Mouse (Mus musculus): ENCODE results near the gene Nyap2. TPM values are rescaled to one million over a fixed set of nuclear protein-coding genes. Genes with fewer than 3 reads are reported as not detected.

The Nyap2 gene
- polyA plus RNA-seq, 1 experiment from 2014 or later: 14.8 TPM

DNA sequence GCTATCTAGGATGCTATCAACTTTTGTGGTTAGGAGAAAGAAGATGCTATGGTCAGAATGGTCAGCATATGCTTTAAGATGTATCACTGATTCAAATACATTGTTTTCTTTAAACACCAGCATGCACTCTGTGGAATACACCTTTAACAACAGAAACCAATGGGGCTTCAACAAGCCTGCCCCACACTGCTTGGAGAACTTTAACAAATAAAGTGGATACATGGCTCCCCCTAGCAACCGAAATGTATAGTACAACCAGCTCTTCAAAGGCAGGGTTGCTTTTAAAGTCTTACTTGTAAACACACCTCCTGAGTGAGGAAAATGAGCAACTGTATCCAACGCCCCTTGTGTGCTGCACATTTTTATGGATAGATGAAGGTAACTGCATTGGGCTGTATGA lies 224.9 kb downstream of the Nyap2 start:
- 0 out of 2 replicates have a peak, but pooled peaks have one; percentile 34 for ATAC-seq (ENCODE audit: low FRiP score, low TSS enrichment)
- H3K9ac ChIP-seq (replicated peaks; ENCODE audit: low read length): no peak overlapping the region

DNA sequence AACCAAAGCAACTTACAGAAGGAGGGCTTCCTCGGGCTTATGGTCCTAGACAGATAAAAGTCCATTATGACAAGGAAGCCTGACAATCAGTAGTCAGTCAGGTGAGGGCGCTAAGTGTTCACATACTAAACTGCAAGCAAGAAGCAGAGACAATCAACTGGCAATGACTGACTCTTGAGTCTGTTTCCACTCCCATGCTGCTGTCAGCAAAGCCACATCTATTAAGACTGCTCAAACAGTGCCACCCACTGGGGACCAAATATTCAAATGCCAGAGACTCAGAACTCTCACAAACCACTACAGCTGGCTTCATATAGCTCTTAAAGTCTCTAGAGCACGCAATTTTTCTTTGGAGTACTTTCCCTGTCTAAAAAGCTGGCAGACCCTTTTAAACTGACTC lies 226.6 kb downstream of the Nyap2 start:
- H3K9me3 ChIP-seq (ENCODE audit: control insufficient read depth, low read length): no peaks in the 10 kb centered on the region
- DNase-seq (peak; percentile 41), ATAC-seq (ENCODE audit: low FRiP score, low TSS enrichment) (no peak)
- H3K27me3 ChIP-seq (ENCODE audit: control insufficient read depth, insufficient read depth, low read length): no peaks in the 10 kb centered on the region
- H3K9ac ChIP-seq (replicated peaks; ENCODE audit: low read length): no peak overlapping the region
- H3K36me3 ChIP-seq (ENCODE audit: control insufficient read depth, insufficient read depth, low read length): no peaks in the 10 kb centered on the region
- H3K4me1 ChIP-seq (ENCODE audit: control insufficient read depth, insufficient read depth, low read length): no peaks in the 10 kb centered on the region
- H3K4me2 ChIP-seq (ENCODE audit: low read length): no peak overlapping the region
- no peak overlapping the region for H3K27ac ChIP-seq (replicated peaks; ENCODE audit: low read depth, low read length)
- WGBS: 61% methylated on average over 3 of the region's 3 CpGs
- H3K4me3 ChIP-seq (replicated peaks; ENCODE audit: low read depth, low read length): no peak overlapping the region

More for the DNA sequence above, 224.9 kb downstream of the Nyap2 start:
- H3K4me1 ChIP-seq (ENCODE audit: control insufficient read depth, insufficient read depth, low read length): no peaks in the 10 kb centered on the region
- no peaks in the 10 kb centered on the region for H3K27me3 ChIP-seq (ENCODE audit: control insufficient read depth, insufficient read depth, low read length)
- H3K4me2 ChIP-seq (ENCODE audit: low read length): no peak overlapping the region
- no peaks in the 10 kb centered on the region for H3K36me3 ChIP-seq (ENCODE audit: control insufficient read depth, insufficient read depth, low read length)
- DNase-seq: peak; percentile 87
- H3K9me3 ChIP-seq (ENCODE audit: control insufficient read depth, low read length): no peaks in the 10 kb centered on the region
- no peak overlapping the region for H3K4me3 ChIP-seq (replicated peaks; ENCODE audit: low read depth, low read length)
- no peak overlapping the region for H3K27ac ChIP-seq (replicated peaks; ENCODE audit: low read depth, low read length)
- 13% methylated on average over 2 of the region's 2 CpGs for WGBS

DNA sequence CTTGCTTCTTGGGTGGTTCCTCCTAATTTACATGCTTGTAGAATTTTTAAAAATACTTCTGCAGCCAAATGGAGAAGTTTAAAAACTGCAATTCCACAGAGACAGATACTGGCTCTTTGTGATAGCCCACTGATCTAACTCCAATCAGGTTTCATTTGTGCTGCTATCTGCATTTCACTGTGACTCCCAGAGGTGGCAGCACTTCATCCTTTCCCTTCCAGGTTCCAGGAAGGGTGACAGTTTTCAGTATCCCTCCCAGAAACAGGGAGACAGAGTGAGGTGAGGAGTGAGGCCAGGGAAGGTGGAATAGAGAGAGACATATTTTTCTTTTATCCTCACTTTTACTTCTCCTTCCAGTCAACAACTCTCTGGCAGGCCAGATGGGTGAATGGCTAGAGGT lies 230.7 kb downstream of the Nyap2 start:
- Histone ChIP-seq H3K4me2 (ENCODE audit: low read length) (no peak overlapping the region), H3K27ac (replicated peaks; ENCODE audit: low read depth, low read length) (no peak overlapping the region), H3K27me3 (ENCODE audit: control insufficient read depth, insufficient read depth, low read length) (no peaks in the 10 kb centered on the region), H3K4me1 (ENCODE audit: control insufficient read depth, insufficient read depth, low read length) (no peaks in the 10 kb centered on the region), H3K4me3 (replicated peaks; ENCODE audit: low read depth, low read length) (no peak overlapping the region), H3K9ac (replicated peaks; ENCODE audit: low read length) (no peak overlapping the region), H3K36me3 (ENCODE audit: control insufficient read depth, insufficient read depth, low read length) (no peaks in the 10 kb centered on the region), H3K9me3 (ENCODE audit: control insufficient read depth, low read length) (no peaks in the 10 kb centered on the region)
- ATAC-seq (ENCODE audit: low FRiP score, low TSS enrichment): no peak
- peak; percentile 24 for DNase-seq

DNA sequence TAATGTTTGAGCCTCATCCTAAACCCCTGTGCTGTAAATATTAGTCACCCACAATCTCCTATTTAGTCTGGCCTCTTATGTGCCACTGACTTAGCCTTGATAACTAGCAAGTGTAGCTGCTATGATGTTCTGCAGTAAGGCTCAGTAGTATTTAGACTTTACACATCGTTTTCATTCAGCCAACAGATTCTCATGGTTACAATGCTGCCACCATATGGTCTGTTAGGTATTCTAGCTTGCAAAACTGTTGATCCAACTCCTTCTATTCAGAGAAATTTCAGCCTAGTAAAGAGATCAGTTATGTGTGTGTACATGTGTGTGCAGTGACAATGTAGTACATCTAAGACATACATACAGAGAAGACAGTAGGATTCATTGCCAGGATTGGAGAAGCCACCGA lies 231.2 kb downstream of the Nyap2 start:
- Histone ChIP-seq H3K9ac (replicated peaks; ENCODE audit: low read length) (no peak overlapping the region), H3K9me3 (ENCODE audit: control insufficient read depth, low read length) (no peaks in the 10 kb centered on the region), H3K27me3 (ENCODE audit: control insufficient read depth, insufficient read depth, low read length) (no peaks in the 10 kb centered on the region), H3K4me1 (ENCODE audit: control insufficient read depth, insufficient read depth, low read length) (no peaks in the 10 kb centered on the region), H3K4me3 (replicated peaks; ENCODE audit: low read depth, low read length) (no peak overlapping the region), H3K27ac (replicated peaks; ENCODE audit: low read depth, low read length) (no peak overlapping the region), H3K36me3 (ENCODE audit: control insufficient read depth, insufficient read depth, low read length) (no peaks in the 10 kb centered on the region), H3K4me2 (ENCODE audit: low read length) (no peak overlapping the region)
- DNase-seq (peak; percentile 21), ATAC-seq (ENCODE audit: low FRiP score, low TSS enrichment) (no peak)
- 67% methylated on average over 2 of the region's 2 CpGs for WGBS

- Histone ChIP-seq H3K9me3 (ENCODE audit: control insufficient read depth, low read length) (no peaks in the 10 kb centered on the region), H3K27me3 (ENCODE audit: control insufficient read depth, insufficient read depth, low read length) (no peaks in the 10 kb centered on the region)
Observed at GRCm38 (mm10) chr1:81310087-81310626, 233.4 kb downstream of the Nyap2 start.

GRCm38 (mm10) chr1:81316403-81316994 lies 239.7 kb downstream of the Nyap2 start:
- H3K4me2 ChIP-seq (ENCODE audit: low read length): no peak overlapping the region
- no peaks in the 10 kb centered on the region for H3K27me3 ChIP-seq (ENCODE audit: control insufficient read depth, insufficient read depth, low read length)
- DNase-seq: peak; percentile 92
- H3K4me3 ChIP-seq (replicated peaks; ENCODE audit: low read depth, low read length): no peak overlapping the region
- 61% methylated on average over 9 of the region's 9 CpGs for WGBS
- H3K9me3 ChIP-seq (ENCODE audit: control insufficient read depth, low read length): no peaks in the 10 kb centered on the region
- peak; percentile 24; the same call in 1 of the 2 replicates for ATAC-seq (ENCODE audit: low FRiP score, low TSS enrichment)
- H3K27ac ChIP-seq (replicated peaks; ENCODE audit: low read depth, low read length): no peak overlapping the region
- H3K9ac ChIP-seq (replicated peaks; ENCODE audit: low read length): no peak overlapping the region
- H3K36me3 ChIP-seq (ENCODE audit: control insufficient read depth, insufficient read depth, low read length): no peaks in the 10 kb centered on the region
- H3K4me1 ChIP-seq (ENCODE audit: control insufficient read depth, insufficient read depth, low read length): peaks cover 6% of the 10 kb centered on the region; the same call in 1 of the 2 replicates

More at GRCm38 (mm10) chr1:81310087-81310626, 233.4 kb downstream of the Nyap2 start:
- WGBS: 3% methylated on average over 1 of the region's 1 CpGs
- no peak overlapping the region for H3K4me3 ChIP-seq (replicated peaks; ENCODE audit: low read depth, low read length)
- H3K27ac ChIP-seq (replicated peaks; ENCODE audit: low read depth, low read length): no peak overlapping the region
- ATAC-seq (ENCODE audit: low FRiP score, low TSS enrichment) (no peak; the same call in 1 of the 2 replicates), DNase-seq (peak; percentile 91)
- no peak overlapping the region for H3K9ac ChIP-seq (replicated peaks; ENCODE audit: low read length)
- H3K4me1 ChIP-seq (ENCODE audit: control insufficient read depth, insufficient read depth, low read length): no peaks in the 10 kb centered on the region
- no peaks in the 10 kb centered on the region for H3K36me3 ChIP-seq (ENCODE audit: control insufficient read depth, insufficient read depth, low read length)
- H3K4me2 ChIP-seq (ENCODE audit: low read length): no peak overlapping the region

- Histone ChIP-seq H3K27me3 (ENCODE audit: control insufficient read depth, insufficient read depth, low read length) (no peaks in the 10 kb centered on the region), H3K27ac (replicated peaks; ENCODE audit: low read depth, low read length) (peak overlapping the region; percentile 52; the same call in 1 of the 2 replicates), H3K4me3 (replicated peaks; ENCODE audit: low read depth, low read length) (no peak overlapping the region), H3K9me3 (ENCODE audit: control insufficient read depth, low read length) (no peaks in the 10 kb centered on the region), H3K9ac (replicated peaks; ENCODE audit: low read length) (no peak overlapping the region; the same call in 1 of the 2 replicates), H3K36me3 (ENCODE audit: control insufficient read depth, insufficient read depth, low read length) (no peaks in the 10 kb centered on the region), H3K4me1 (ENCODE audit: control insufficient read depth, insufficient read depth, low read length) (peaks cover 6% of the 10 kb centered on the region; the same call in 1 of the 2 replicates), H3K4me2 (ENCODE audit: low read length) (no peak overlapping the region)
- 42% methylated on average over 5 of the region's 5 CpGs for WGBS
- DNase-seq (no peak), ATAC-seq (ENCODE audit: low FRiP score, low TSS enrichment) (no peak)
Observed at GRCm38 (mm10) chr1:81316995-81317413, 240.3 kb downstream of the Nyap2 start.

GRCm38 (mm10) chr1:81387722-81388121 lies 311.0 kb downstream of the Nyap2 start:
- Histone ChIP-seq H3K36me3 (ENCODE audit: control insufficient read depth, insufficient read depth, low read length) (no peaks in the 10 kb centered on the region), H3K4me3 (replicated peaks; ENCODE audit: low read depth, low read length) (no peak overlapping the region), H3K27ac (replicated peaks; ENCODE audit: low read depth, low read length) (no peak overlapping the region), H3K9me3 (ENCODE audit: control insufficient read depth, low read length) (no peaks in the 10 kb centered on the region), H3K4me1 (ENCODE audit: control insufficient read depth, insufficient read depth, low read length) (no peaks in the 10 kb centered on the region), H3K4me2 (ENCODE audit: low read length) (no peak overlapping the region), H3K9ac (replicated peaks; ENCODE audit: low read length) (no peak overlapping the region), H3K27me3 (ENCODE audit: control insufficient read depth, insufficient read depth, low read length) (no peaks in the 10 kb centered on the region)
- 48% methylated on average over 1 of the region's 1 CpGs for WGBS
- ATAC-seq (ENCODE audit: low FRiP score, low TSS enrichment) (no peak), DNase-seq (no peak)
